Mouse (Mus musculus) granulocyte monocyte progenitor cell, adult 5-6 weeks (primary cell): ENCODE measurements around the gene Izumo1r. TPM values are rescaled to one million over a fixed set of nuclear protein-coding genes. Genes with fewer than 3 reads are reported as not detected.
"Not testable (repeated sequence)": the region's sequence is repeated elsewhere in the genome, so short reads cannot be mapped to it uniquely, and the experiment has no call there.

Source experiments
- ATAC-seq: replicated peaks from 2 replicates; pipeline ENCODE4 v1.8.0; 2016; ENCODE audit warnings: mild to moderate bottlenecking, moderate TSS enrichment, inconsistent platforms; ENCODE audit not compliant: poor library complexity, severe bottlenecking
- total RNA-seq, 2 experiments: library from RNA; stranded (forward) in 1 of 2; stranded (reverse) in 1 of 2; fragments of 200-712, 200-1000 nt in 1 of 2; fragments of >200 nt in 1 of 2; fragmentation: Nextera tagmentation in 1 of 2; gene quantifications; 2 replicates each; pipeline ENCODE4 v1.2.3; 2014 to 2017

The Izumo1r gene
- total RNA-seq, 2 experiments from 2014 or later, result not detected

GRCm38 (mm10) chr9:14905956-14906355, 2.2 kb upstream of the Izumo1r start:
- no peak for ATAC-seq

GRCm38 (mm10) chr9:14904741-14905475, 1.2 kb upstream of the Izumo1r start:
- ATAC-seq, result no peak

- no peak for ATAC-seq
These were observed 743 bp downstream of the Izumo1r start for GRCm38 (mm10) chr9:14903006-14903405.

- no peak for ATAC-seq
These were observed 1.3 kb downstream of the Izumo1r start for GRCm38 (mm10) chr9:14902416-14902815.

GRCm38 (mm10) chr9:14901757-14902156, 2.0 kb downstream of the Izumo1r start:
- ATAC-seq, result no peak

GRCm38 (mm10) chr9:14897102-14897501, 6.6 kb downstream of the Izumo1r start:
- ATAC-seq, result no peak

- no peak for ATAC-seq
These were observed 8.4 kb downstream of the Izumo1r start for GRCm38 (mm10) chr9:14895237-14895835.

- no peak for ATAC-seq
These were observed 9.1 kb downstream of the Izumo1r start for GRCm38 (mm10) chr9:14894628-14895027.

GRCm38 (mm10) chr9:14893388-14893787, 10.4 kb downstream of the Izumo1r start:
- peak; percentile 80 for ATAC-seq

GRCm38 (mm10) chr9:14891891-14892290, 11.9 kb downstream of the Izumo1r start:
- no peak for ATAC-seq

GRCm38 (mm10) chr9:14890699-14891098, 13.1 kb downstream of the Izumo1r start:
- ATAC-seq, result no peak

- ATAC-seq, result no peak
These were observed 15.1 kb downstream of the Izumo1r start for GRCm38 (mm10) chr9:14888671-14889070.

- no peak for ATAC-seq
These were observed 15.9 kb downstream of the Izumo1r start for GRCm38 (mm10) chr9:14887787-14888382.

GRCm38 (mm10) chr9:14885954-14886353, 17.8 kb downstream of the Izumo1r start:
- ATAC-seq, result no peak

GRCm38 (mm10) chr9:14885151-14885550, 18.6 kb downstream of the Izumo1r start:
- 0 out of 2 replicates have a peak, but pooled peaks have one; percentile 42 for ATAC-seq

GRCm38 (mm10) chr9:14884641-14885040, 19.1 kb downstream of the Izumo1r start:
- peak; percentile 37; the same call in 1 of the 2 replicates for ATAC-seq

GRCm38 (mm10) chr9:14876566-14876965, 27.2 kb downstream of the Izumo1r start:
- ATAC-seq, result not testable (repeated sequence)

GRCm38 (mm10) chr9:14875743-14876507, 27.8 kb downstream of the Izumo1r start:
- ATAC-seq, result no peak

GRCm38 (mm10) chr9:14872181-14872930, 31.4 kb downstream of the Izumo1r start:
- no peak for ATAC-seq

GRCm38 (mm10) chr9:14871536-14871935, 32.2 kb downstream of the Izumo1r start:
- no peak for ATAC-seq
